Mouse (Mus musculus): ENCODE data around the gene Lrrk2. TPM values are rescaled to one million over a fixed set of nuclear protein-coding genes. Genes with fewer than 3 reads are reported as not detected.

Gene Lrrk2
- polyA plus RNA-seq, 1 experiment = 18.2 TPM

GRCm38 (mm10) chr15:91753378-91754080 lies 80.6 kb downstream of the Lrrk2 start:
- Histone ChIP-seq H3K36me3 (ENCODE audit: control insufficient read depth, insufficient read depth, low read length) (peaks cover 11% of the 10 kb centered on the region), H3K27ac (ENCODE audit: insufficient read depth, low read depth, low read length) (no peak overlapping the region), H3K4me1 (ENCODE audit: control insufficient read depth, insufficient read depth, low read length) (no peaks in the 10 kb centered on the region), H3K4me3 (ENCODE audit: insufficient read depth, low read depth, low read length) (no peak overlapping the region), H3K27me3 (replicated peaks; ENCODE audit: control insufficient read depth, insufficient read depth, low read length) (no peaks in the 10 kb centered on the region)
- no peak for DNase-seq
- 87% methylated on average over 14 of the region's 14 CpGs for WGBS
- TF ChIP-seq POLR2A (IDR thresholded peaks at IDR 0.05; ENCODE audit: low read depth, low read length) (no peak), CTCF (conservative IDR thresholded peaks at IDR 0.05; ENCODE audit: insufficient read depth, insufficient read length, low read depth, low read length) (no peak)

DNA sequence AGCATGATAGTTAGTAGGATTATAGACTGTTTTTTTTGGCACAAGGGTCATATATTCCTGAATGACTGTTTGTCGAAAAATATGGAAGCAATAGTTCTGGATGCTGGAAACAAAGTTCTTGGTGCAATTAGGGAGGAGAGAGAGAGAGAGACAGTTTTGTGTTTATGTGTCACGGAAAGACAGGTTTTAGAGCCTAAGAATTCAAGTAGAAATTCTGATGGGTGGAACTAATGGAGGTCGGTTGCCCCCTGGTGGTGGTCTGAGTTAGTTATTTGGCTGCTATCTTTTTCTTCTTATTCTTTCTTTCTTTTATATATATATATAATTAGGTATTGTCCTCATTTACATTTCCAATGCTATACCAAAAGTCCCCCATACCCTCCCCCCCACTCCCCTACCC lies 81.6 kb downstream of the Lrrk2 start:
- no peaks in the 10 kb centered on the region for H3K27me3 ChIP-seq (replicated peaks; ENCODE audit: control insufficient read depth, insufficient read depth, low read length)
- peaks cover 13% of the 10 kb centered on the region for H3K36me3 ChIP-seq (ENCODE audit: control insufficient read depth, insufficient read depth, low read length)
- TF ChIP-seq CTCF (conservative IDR thresholded peaks at IDR 0.05; ENCODE audit: insufficient read depth, insufficient read length, low read depth, low read length) (no peak), POLR2A (IDR thresholded peaks at IDR 0.05; ENCODE audit: low read depth, low read length) (no peak)
- H3K27ac ChIP-seq (ENCODE audit: insufficient read depth, low read depth, low read length) = no peak overlapping the region
- DNase-seq = peak; percentile 40
- H3K4me3 ChIP-seq (ENCODE audit: insufficient read depth, low read depth, low read length) = no peak overlapping the region
- WGBS = 17% methylated on average over 3 of the region's 3 CpGs
- no peaks in the 10 kb centered on the region for H3K4me1 ChIP-seq (ENCODE audit: control insufficient read depth, insufficient read depth, low read length)

DNA sequence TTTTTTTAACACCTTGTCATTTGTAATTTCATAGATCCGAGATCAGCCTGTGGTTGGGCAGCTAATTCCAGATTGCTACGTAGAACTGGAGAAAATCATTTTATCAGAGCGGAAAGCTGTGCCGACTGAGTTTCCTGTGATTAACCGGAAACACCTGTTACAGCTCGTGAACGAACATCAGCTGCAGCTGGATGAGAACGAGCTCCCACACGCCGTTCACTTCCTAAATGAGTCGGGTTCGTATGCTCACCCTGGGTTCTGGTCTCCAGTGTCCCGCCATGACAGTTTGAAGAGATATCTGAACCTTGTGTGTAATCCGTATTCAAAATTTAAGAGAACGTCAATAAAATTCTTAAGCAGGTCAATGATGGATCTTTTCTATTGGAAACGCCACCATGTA lies 82.8 kb downstream of the Lrrk2 start:
- H3K4me1 ChIP-seq (ENCODE audit: control insufficient read depth, insufficient read depth, low read length) = no peaks in the 10 kb centered on the region
- no peak for TF ChIP-seq POLR2A (IDR thresholded peaks at IDR 0.05; ENCODE audit: low read depth, low read length)
- TF ChIP-seq CTCF (conservative IDR thresholded peaks at IDR 0.05; ENCODE audit: insufficient read depth, insufficient read length, low read depth, low read length) = no peak
- H3K36me3 ChIP-seq (ENCODE audit: control insufficient read depth, insufficient read depth, low read length) = peaks cover 7% of the 10 kb centered on the region; the same call in 1 of the 2 replicates
- H3K27ac ChIP-seq (ENCODE audit: insufficient read depth, low read depth, low read length) = no peak overlapping the region
- 85% methylated on average over 16 of the region's 16 CpGs for WGBS
- DNase-seq = no peak
- H3K27me3 ChIP-seq (replicated peaks; ENCODE audit: control insufficient read depth, insufficient read depth, low read length) = no peaks in the 10 kb centered on the region
- H3K4me3 ChIP-seq (ENCODE audit: insufficient read depth, low read depth, low read length) = no peak overlapping the region

DNA sequence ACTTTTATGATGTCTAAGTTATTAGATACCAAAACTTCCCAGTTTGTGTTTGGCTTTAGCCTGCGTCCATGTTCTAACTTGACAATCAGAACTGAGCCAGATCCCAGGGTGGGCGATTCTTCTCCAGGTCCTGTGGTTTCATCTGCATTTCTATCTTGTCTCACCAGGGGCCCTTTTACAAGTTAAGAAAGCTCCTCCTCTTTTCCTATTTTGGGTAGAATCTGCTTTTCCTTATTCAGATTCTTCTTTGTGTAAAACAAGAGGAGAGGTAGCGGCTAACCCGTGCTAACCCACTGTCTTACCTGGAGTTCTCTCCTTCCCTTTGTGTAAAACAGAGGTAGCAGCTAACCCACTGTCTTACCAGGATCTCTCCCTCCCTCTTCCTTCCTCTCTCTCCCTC lies 99.1 kb downstream of the Lrrk2 start:
- H3K36me3 ChIP-seq (ENCODE audit: control insufficient read depth, insufficient read depth, low read length) = peaks cover 15% of the 10 kb centered on the region
- no peak overlapping the region for H3K4me3 ChIP-seq (ENCODE audit: insufficient read depth, low read depth, low read length)
- DNase-seq = no peak
- TF ChIP-seq POLR2A (IDR thresholded peaks at IDR 0.05; ENCODE audit: low read depth, low read length) (no peak), CTCF (conservative IDR thresholded peaks at IDR 0.05; ENCODE audit: insufficient read depth, insufficient read length, low read depth, low read length) (no peak)
- 77% methylated on average over 4 of the region's 4 CpGs for WGBS
- no peaks in the 10 kb centered on the region for H3K27me3 ChIP-seq (replicated peaks; ENCODE audit: control insufficient read depth, insufficient read depth, low read length)
- no peak overlapping the region for H3K27ac ChIP-seq (ENCODE audit: insufficient read depth, low read depth, low read length)
- no peaks in the 10 kb centered on the region for H3K4me1 ChIP-seq (ENCODE audit: control insufficient read depth, insufficient read depth, low read length)

DNA sequence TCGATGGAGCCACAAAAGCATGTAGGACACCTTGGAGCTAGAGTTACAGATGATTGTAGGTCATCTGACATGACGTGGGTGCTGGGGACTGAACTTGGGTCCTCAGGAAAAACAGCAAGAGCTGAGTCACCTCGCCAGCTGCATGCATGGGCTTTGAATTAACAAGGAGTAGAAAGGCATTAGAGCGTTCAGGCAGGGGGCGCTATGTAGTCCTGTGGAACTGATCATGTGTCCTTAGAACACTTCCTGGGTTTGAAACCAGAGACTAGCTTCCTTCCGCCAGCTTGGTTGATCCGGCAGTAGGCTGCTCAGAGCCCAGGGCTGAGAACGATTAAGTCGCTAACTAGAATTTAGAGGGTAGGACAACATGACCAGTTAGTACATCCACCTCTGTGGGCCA lies 106.2 kb downstream of the Lrrk2 start:
- H3K27me3 ChIP-seq (replicated peaks; ENCODE audit: control insufficient read depth, insufficient read depth, low read length) = no peaks in the 10 kb centered on the region
- H3K27ac ChIP-seq (ENCODE audit: insufficient read depth, low read depth, low read length) = no peak overlapping the region
- H3K4me3 ChIP-seq (ENCODE audit: insufficient read depth, low read depth, low read length) = no peak overlapping the region
- WGBS = 94% methylated on average over 9 of the region's 9 CpGs
- DNase-seq = no peak
- no peaks in the 10 kb centered on the region for H3K4me1 ChIP-seq (ENCODE audit: control insufficient read depth, insufficient read depth, low read length)
- H3K36me3 ChIP-seq (ENCODE audit: control insufficient read depth, insufficient read depth, low read length) = peaks cover 11% of the 10 kb centered on the region
- TF ChIP-seq POLR2A (IDR thresholded peaks at IDR 0.05; ENCODE audit: low read depth, low read length) (no peak), CTCF (conservative IDR thresholded peaks at IDR 0.05; ENCODE audit: insufficient read depth, insufficient read length, low read depth, low read length) (no peak)

DNA sequence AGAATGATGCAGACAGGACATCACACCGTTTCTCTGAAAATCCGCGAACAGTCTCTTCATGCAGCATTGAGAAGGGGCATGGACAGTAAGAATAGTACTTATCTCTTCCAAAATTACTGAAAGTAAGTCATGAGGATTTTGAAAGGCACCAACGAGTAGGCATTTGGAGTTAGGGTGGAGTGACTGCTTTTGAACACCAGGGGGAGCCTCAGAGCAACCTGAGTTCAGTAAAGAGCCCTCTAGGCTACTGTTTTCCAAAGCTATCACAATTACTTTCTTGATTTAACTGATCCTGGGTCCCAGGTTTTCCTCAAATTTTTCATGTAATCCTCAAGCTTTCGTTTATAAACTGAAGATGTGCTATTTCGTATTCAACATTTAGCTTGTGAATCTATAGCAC lies 108.2 kb downstream of the Lrrk2 start:
- WGBS = 39% methylated on average over 6 of the region's 6 CpGs
- TF ChIP-seq POLR2A (IDR thresholded peaks at IDR 0.05; ENCODE audit: low read depth, low read length) (no peak), CTCF (conservative IDR thresholded peaks at IDR 0.05; ENCODE audit: insufficient read depth, insufficient read length, low read depth, low read length) (peak; percentile 65)
- Histone ChIP-seq H3K4me1 (ENCODE audit: control insufficient read depth, insufficient read depth, low read length) (no peaks in the 10 kb centered on the region), H3K36me3 (ENCODE audit: control insufficient read depth, insufficient read depth, low read length) (0 out of 2 replicates have a peak, but pooled peaks cover 3% of the 10 kb centered on the region), H3K4me3 (ENCODE audit: insufficient read depth, low read depth, low read length) (no peak overlapping the region), H3K27ac (ENCODE audit: insufficient read depth, low read depth, low read length) (no peak overlapping the region), H3K27me3 (replicated peaks; ENCODE audit: control insufficient read depth, insufficient read depth, low read length) (no peaks in the 10 kb centered on the region)
- peak; percentile 34 for DNase-seq

DNA sequence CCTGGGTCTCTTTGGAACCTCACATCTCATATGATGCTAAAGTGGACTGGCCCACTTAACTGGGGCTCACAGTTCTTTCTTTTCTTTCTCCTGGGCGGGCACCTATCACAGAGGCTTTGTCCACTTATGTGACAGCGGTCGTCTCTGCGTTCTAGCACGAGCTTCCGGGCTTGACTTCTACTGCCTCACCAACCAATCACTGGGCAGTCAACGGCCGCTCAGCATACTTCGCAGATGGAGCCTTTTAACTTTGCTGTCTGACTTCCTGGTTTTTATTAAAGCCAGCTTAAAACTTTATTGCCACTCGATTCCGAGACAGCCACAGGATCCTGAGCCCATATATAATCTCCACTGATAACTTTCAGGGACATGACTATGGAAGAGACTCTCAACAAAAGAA lies 115.4 kb downstream of the Lrrk2 start:
- Histone ChIP-seq H3K4me3 (ENCODE audit: insufficient read depth, low read depth, low read length) (no peak overlapping the region), H3K4me1 (ENCODE audit: control insufficient read depth, insufficient read depth, low read length) (no peaks in the 10 kb centered on the region), H3K27me3 (replicated peaks; ENCODE audit: control insufficient read depth, insufficient read depth, low read length) (no peaks in the 10 kb centered on the region), H3K36me3 (ENCODE audit: control insufficient read depth, insufficient read depth, low read length) (peaks cover 11% of the 10 kb centered on the region), H3K27ac (ENCODE audit: insufficient read depth, low read depth, low read length) (no peak overlapping the region)
- DNase-seq = no peak
- no peak for TF ChIP-seq CTCF (conservative IDR thresholded peaks at IDR 0.05; ENCODE audit: insufficient read depth, insufficient read length, low read depth, low read length)
- no peak for TF ChIP-seq POLR2A (IDR thresholded peaks at IDR 0.05; ENCODE audit: low read depth, low read length)
- 94% methylated on average over 11 of the region's 11 CpGs for WGBS

All from kidney, adult 2 months (tissue).